Mouse (Mus musculus) myocyte (in vitro differentiated cells): ENCODE data around the gene Mroh8. TPM values are rescaled to one million over a fixed set of nuclear protein-coding genes. Genes with fewer than 3 reads are reported as not detected.
A peak's percentile ranks its signal among the peaks of the same experiment; 100 is the strongest.

Experiments
- H3K27me3 ChIP-seq: one replicate; pipeline ENCODE4 v1.6.1; 2011; ENCODE audit not compliant: control insufficient read depth, insufficient read depth, insufficient read length
- H3K36me3 ChIP-seq: one replicate; pipeline ENCODE4 v1.6.1; 2011; ENCODE audit not compliant: control insufficient read depth, insufficient read depth
- H3K4me2 ChIP-seq: one replicate; pipeline ENCODE4 v1.6.1; 2011; ENCODE audit warnings: low read depth, control low read depth
- H3K4me3 ChIP-seq: one replicate; pipeline ENCODE4 v1.5.1; 2011; ENCODE audit warnings: mild to moderate bottlenecking, control low read depth, moderate library complexity
- H3K79me2 ChIP-seq: one replicate; pipeline ENCODE4 v1.6.1; 2011; ENCODE audit not compliant: control insufficient read depth, insufficient read depth
- H3ac ChIP-seq: one replicate; pipeline ENCODE4 v1.6.1; 2011; ENCODE audit not compliant: control insufficient read depth, insufficient read length
- CEBPB ChIP-seq: IDR thresholded peaks from 2 replicates; pipeline ENCODE4 v1.6.1; 2011; ENCODE audit warnings: mild to moderate bottlenecking, moderate library complexity; ENCODE audit not compliant: poor library complexity, insufficient read depth, severe bottlenecking
- E2F4 ChIP-seq: IDR thresholded peaks from one replicate; pipeline ENCODE4 v1.6.1; 2011; ENCODE audit warnings: mild to moderate bottlenecking, control low read depth, moderate library complexity; ENCODE audit not compliant: insufficient read depth
- MAX ChIP-seq: IDR thresholded peaks from one replicate; pipeline ENCODE4 v1.6.1; 2011; ENCODE audit warnings: low read depth, mild to moderate bottlenecking, control low read depth
- MYOD1 ChIP-seq, 3 experiments: IDR thresholded peaks; one replicate each; pipeline ENCODE4 v1.6.1; 2011; ENCODE audit warnings: control low read depth in 2 of 3, low read depth in 2 of 3, mild to moderate bottlenecking in 2 of 3, moderate library complexity in 1 of 3; ENCODE audit not compliant: insufficient read length in 2 of 3, control insufficient read depth in 1 of 3
- MYOG ChIP-seq, 3 experiments: IDR thresholded peaks; one replicate each; pipeline ENCODE4 v1.6.1; 2011; ENCODE audit warnings: control low read depth in 2 of 3, low read depth in 2 of 3, mild to moderate bottlenecking in 2 of 3; ENCODE audit not compliant: insufficient read length in 2 of 3, control insufficient read depth in 1 of 3, insufficient read depth in 1 of 3
- POLR2A ChIP-seq: IDR thresholded peaks from one replicate; pipeline ENCODE4 v1.6.1; 2011; ENCODE audit warnings: low read depth, mild to moderate bottlenecking, control low read depth, moderate library complexity; ENCODE audit not compliant: insufficient read length
- POLR2AphosphoS2 ChIP-seq: IDR thresholded peaks from one replicate; pipeline ENCODE4 v1.6.1; 2011; ENCODE audit warnings: low read depth, control low read depth; ENCODE audit not compliant: insufficient read length
- REST ChIP-seq: IDR thresholded peaks from one replicate; pipeline ENCODE4 v1.6.1; 2011; ENCODE audit warnings: mild to moderate bottlenecking, control low read depth, moderate library complexity; ENCODE audit not compliant: insufficient read depth, insufficient read length
- SRF ChIP-seq: IDR thresholded peaks from one replicate; pipeline ENCODE4 v1.6.1; 2011; ENCODE audit warnings: low read depth; ENCODE audit not compliant: control insufficient read depth, insufficient read length
- TCF12 ChIP-seq: IDR thresholded peaks from one replicate; pipeline ENCODE4 v1.6.1; 2011; ENCODE audit warnings: mild to moderate bottlenecking, control low read depth; ENCODE audit not compliant: poor library complexity, insufficient read depth, severe bottlenecking
- TCF3 ChIP-seq: IDR thresholded peaks from one replicate; pipeline ENCODE4 v1.6.1; 2011; ENCODE audit warnings: low read depth, control low read depth; ENCODE audit not compliant: insufficient read length
- USF1 ChIP-seq: IDR thresholded peaks from one replicate; pipeline ENCODE4 v1.6.1; 2011; ENCODE audit warnings: low read depth, mild to moderate bottlenecking, control low read depth, moderate library complexity
- polyA plus RNA-seq: library from polyadenylated mRNA; unstranded; fragments of >200 nt; fragmentation: generic; extraction: Trizol; gene quantifications from one replicate; pipeline ENCODE4 v1.2.1, GENCODE M21; 2012; ENCODE audit warnings: missing spikeins

Gene Mroh8
- polyA plus RNA-seq, 1 experiment: 0.10 TPM

GRCm38 (mm10) chr2:157204366-157205218 lies 74.8 kb downstream of the Mroh8 start, which contains the start of gene Rbl1:
Rbl1 (minus strand) TSS chr2:157204534.
- Histone ChIP-seq H3ac (peak within 1 kb of the TSS; percentile 61), H3K4me3 (peak within 1 kb of the TSS; percentile 76), H3K79me2 (peaks cover 9% of the 10 kb centered on the region), H3K4me2 (peak within 1 kb of the TSS; percentile 86), H3K36me3 (no peaks in the 10 kb centered on the region), H3K27me3 (no peaks in the 10 kb centered on the region)
- TF ChIP-seq E2F4 (peak; percentile 94), REST (peak; percentile 9), POLR2A (peak; percentile 91), USF1 (no peak), POLR2AphosphoS2 (peak; percentile 95), SRF (no peak), CEBPB (no peak), TCF12 (no peak), MYOG (IDR thresholded peaks at IDR 0.05; ENCODE audit: control insufficient read depth in 1 of 3, insufficient read depth in 1 of 3, insufficient read length in 2 of 3, low read depth in 2 of 3) (no peak), MAX (no peak), TCF3 (no peak), MYOD1 (IDR thresholded peaks at IDR 0.05; ENCODE audit: control insufficient read depth in 1 of 3, insufficient read length in 2 of 3, low read depth in 2 of 3) (no peak)

- TF ChIP-seq E2F4 (peak; percentile 7), POLR2A (no peak), USF1 (no peak), MAX (no peak), POLR2AphosphoS2 (no peak)
- H3ac ChIP-seq: peak overlapping the region; percentile 61
Observed at GRCm38 (mm10) chr2:157203459-157204365, 75.6 kb downstream of the Mroh8 start.

GRCm38 (mm10) chr2:157203026-157203425 lies 76.3 kb downstream of the Mroh8 start:
- H3K4me3 ChIP-seq: peak overlapping the region; percentile 76
- no peaks in the 10 kb centered on the region for H3K27me3 ChIP-seq
- TF ChIP-seq CEBPB (no peak), USF1 (no peak), POLR2AphosphoS2 (no peak), REST (no peak), POLR2A (no peak), MYOD1 (IDR thresholded peaks at IDR 0.05; ENCODE audit: control insufficient read depth in 1 of 3, insufficient read length in 2 of 3, low read depth in 2 of 3) (no peak), SRF (no peak), TCF12 (no peak), MYOG (IDR thresholded peaks at IDR 0.05; ENCODE audit: control insufficient read depth in 1 of 3, insufficient read depth in 1 of 3, insufficient read length in 2 of 3, low read depth in 2 of 3) (no peak), TCF3 (no peak), E2F4 (no peak), MAX (no peak)
- no peaks in the 10 kb centered on the region for H3K36me3 ChIP-seq
- peak overlapping the region; percentile 86 for H3K4me2 ChIP-seq
- peaks cover 9% of the 10 kb centered on the region for H3K79me2 ChIP-seq
- no peak overlapping the region for H3ac ChIP-seq

More at GRCm38 (mm10) chr2:157203459-157204365, 75.6 kb downstream of the Mroh8 start:
- Histone ChIP-seq H3K36me3 (no peaks in the 10 kb centered on the region), H3K27me3 (no peaks in the 10 kb centered on the region), H3K79me2 (peaks cover 9% of the 10 kb centered on the region), H3K4me2 (peak overlapping the region; percentile 86), H3K4me3 (peak overlapping the region; percentile 76)

GRCm38 (mm10) chr2:157202361-157202760 lies 77.0 kb downstream of the Mroh8 start:
- H3K27me3 ChIP-seq: no peaks in the 10 kb centered on the region
- peaks cover 9% of the 10 kb centered on the region for H3K79me2 ChIP-seq
- TF ChIP-seq POLR2AphosphoS2 (no peak), USF1 (no peak), MAX (no peak), TCF12 (no peak), SRF (no peak), TCF3 (no peak), E2F4 (no peak), MYOG (IDR thresholded peaks at IDR 0.05; ENCODE audit: control insufficient read depth in 1 of 3, insufficient read depth in 1 of 3, insufficient read length in 2 of 3, low read depth in 2 of 3) (no peak), REST (no peak), CEBPB (no peak), POLR2A (no peak), MYOD1 (IDR thresholded peaks at IDR 0.05; ENCODE audit: control insufficient read depth in 1 of 3, insufficient read length in 2 of 3, low read depth in 2 of 3) (no peak)
- peaks cover 4% of the 10 kb centered on the region for H3K36me3 ChIP-seq
- H3K4me2 ChIP-seq: peak overlapping the region; percentile 86
- H3ac ChIP-seq: no peak overlapping the region
- H3K4me3 ChIP-seq: no peak overlapping the region
